Mouse (Mus musculus) cerebellum, adult 11 months (tissue): ENCODE results near the gene Tmem132c.
"Not testable (repeated sequence)": the region's sequence is repeated elsewhere in the genome, so short reads cannot be mapped to it uniquely, and the experiment has no call there.

ENCODE experiments used
- DNase-seq: peaks from one replicate; pipeline ENCODE4 v3.0.0; 2022

The Tmem132c gene

GRCm38 (mm10) chr5:127347053-127347748, 105.6 kb downstream of the Tmem132c start:
- no peak for DNase-seq

GRCm38 (mm10) chr5:127349221-127350065, 107.8 kb downstream of the Tmem132c start:
- DNase-seq: peak; percentile 73

GRCm38 (mm10) chr5:127353002-127353401, 111.4 kb downstream of the Tmem132c start:
- no peak for DNase-seq

- peak; percentile 54 for DNase-seq
These were observed 114.2 kb downstream of the Tmem132c start for GRCm38 (mm10) chr5:127355836-127356235.

- DNase-seq: not testable (repeated sequence)
These were observed 116.3 kb downstream of the Tmem132c start for GRCm38 (mm10) chr5:127357878-127358277.

- DNase-seq: no peak
These were observed 119.5 kb downstream of the Tmem132c start for GRCm38 (mm10) chr5:127361145-127361544.

GRCm38 (mm10) chr5:127365061-127365460, 123.5 kb downstream of the Tmem132c start:
- DNase-seq: no peak

GRCm38 (mm10) chr5:127368191-127368590, 126.6 kb downstream of the Tmem132c start:
- DNase-seq: no peak

GRCm38 (mm10) chr5:127369812-127370211, 128.2 kb downstream of the Tmem132c start:
- DNase-seq: no peak

GRCm38 (mm10) chr5:127370503-127370902, 128.9 kb downstream of the Tmem132c start:
- DNase-seq: no peak

- no peak for DNase-seq
These were observed 132.6 kb downstream of the Tmem132c start for GRCm38 (mm10) chr5:127374251-127374650.

GRCm38 (mm10) chr5:127375654-127376053, 134.0 kb downstream of the Tmem132c start:
- no peak for DNase-seq

- no peak for DNase-seq
These were observed 136.9 kb downstream of the Tmem132c start for GRCm38 (mm10) chr5:127378521-127378920.

GRCm38 (mm10) chr5:127379351-127379750, 137.7 kb downstream of the Tmem132c start:
- peak; percentile 56 for DNase-seq

- peak; percentile 33 for DNase-seq
These were observed 139.6 kb downstream of the Tmem132c start for GRCm38 (mm10) chr5:127381216-127381615.

GRCm38 (mm10) chr5:127382571-127382970, 141.0 kb downstream of the Tmem132c start:
- DNase-seq: no peak

GRCm38 (mm10) chr5:127391187-127391586, 149.6 kb downstream of the Tmem132c start:
- DNase-seq: no peak

- no peak for DNase-seq
These were observed 155.3 kb downstream of the Tmem132c start for GRCm38 (mm10) chr5:127396889-127397288.

GRCm38 (mm10) chr5:127398010-127398409, 156.4 kb downstream of the Tmem132c start:
- no peak for DNase-seq

- DNase-seq: peak; percentile 77
These were observed 163.9 kb downstream of the Tmem132c start for GRCm38 (mm10) chr5:127405391-127406000.

- DNase-seq: no peak
These were observed 164.5 kb downstream of the Tmem132c start for GRCm38 (mm10) chr5:127406014-127406655.

- peak; percentile 51 for DNase-seq
These were observed 174.9 kb downstream of the Tmem132c start for GRCm38 (mm10) chr5:127416536-127416935.

GRCm38 (mm10) chr5:127423936-127424335, 182.3 kb downstream of the Tmem132c start:
- no peak for DNase-seq
